Mouse (Mus musculus) heart, postnatal 0 days (tissue): ENCODE results near the gene Mlh1.

Experiments
- CTCF ChIP-seq: IDR thresholded peaks from 2 replicates; pipeline ENCODE4 v1.5.1; 2016; ENCODE audit warnings: antibody characterized with exemption, control low read depth, low read depth
- EP300 ChIP-seq: IDR thresholded peaks from 2 replicates; pipeline ENCODE4 v1.6.1; 2016; ENCODE audit warnings: antibody characterized with exemption, low read depth

DNA sequence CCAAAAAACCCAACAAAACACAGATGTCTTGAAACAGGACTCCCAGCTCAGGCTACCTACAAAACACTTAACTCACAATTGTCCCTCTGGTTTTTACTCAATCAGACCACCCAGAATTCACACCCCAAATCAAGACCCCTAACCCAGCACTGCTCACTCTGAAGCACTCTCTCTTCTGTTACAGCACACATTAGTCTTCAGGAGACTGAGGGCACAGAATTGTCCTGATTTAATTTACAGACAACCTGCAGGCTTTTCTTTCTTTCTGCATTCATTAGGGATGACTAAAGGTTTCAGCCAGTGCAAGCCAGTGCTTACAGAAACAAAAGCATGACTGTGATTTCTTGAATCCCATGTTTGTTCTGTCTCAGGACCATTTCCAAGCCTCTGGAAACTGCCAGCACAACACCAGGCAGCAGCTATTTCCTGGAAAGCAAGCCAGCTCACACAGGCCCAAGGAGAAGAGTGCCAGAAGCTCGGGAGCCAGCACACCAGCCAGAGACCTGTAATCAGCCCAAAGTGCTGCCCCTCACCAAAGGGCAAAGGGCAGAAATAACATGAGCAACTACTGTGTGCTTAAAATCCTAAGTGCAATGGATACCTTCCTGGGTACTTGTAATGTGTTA lies 11.1 kb downstream of the Mlh1 start:
- TF ChIP-seq CTCF (no peak), EP300 (no peak)
